Mouse (Mus musculus) lung, postnatal 0 days (tissue): Measurements from ENCODE around the gene BC037034.

Experiments used
- CTCF ChIP-seq: IDR thresholded peaks from 2 replicates; pipeline ENCODE4 v1.5.1; 2016; ENCODE audit warnings: antibody characterized with exemption, mild to moderate bottlenecking
- EP300 ChIP-seq: IDR thresholded peaks from 2 replicates; pipeline ENCODE4 v1.6.1; 2016; ENCODE audit warnings: antibody characterized with exemption, mild to moderate bottlenecking, control low read depth

- TF ChIP-seq CTCF: peak; percentile 42
- TF ChIP-seq EP300: no peak
These were observed 8.3 kb downstream of the BC037034 start, which contains the start of gene Lamtor4 for GRCm38 (mm10) chr5:138255353-138256093.
